Mouse (Mus musculus): ENCODE results near the gene Eml6. TPM values are rescaled to one million over a fixed set of nuclear protein-coding genes. Genes with fewer than 3 reads are reported as not detected.

Eml6 gene
- 1.1 and 1.3 TPM in 2 replicates for polyA plus RNA-seq (2015; fragmentation: Nextera tagmentation; extraction: Ambion mirVana)

DNA sequence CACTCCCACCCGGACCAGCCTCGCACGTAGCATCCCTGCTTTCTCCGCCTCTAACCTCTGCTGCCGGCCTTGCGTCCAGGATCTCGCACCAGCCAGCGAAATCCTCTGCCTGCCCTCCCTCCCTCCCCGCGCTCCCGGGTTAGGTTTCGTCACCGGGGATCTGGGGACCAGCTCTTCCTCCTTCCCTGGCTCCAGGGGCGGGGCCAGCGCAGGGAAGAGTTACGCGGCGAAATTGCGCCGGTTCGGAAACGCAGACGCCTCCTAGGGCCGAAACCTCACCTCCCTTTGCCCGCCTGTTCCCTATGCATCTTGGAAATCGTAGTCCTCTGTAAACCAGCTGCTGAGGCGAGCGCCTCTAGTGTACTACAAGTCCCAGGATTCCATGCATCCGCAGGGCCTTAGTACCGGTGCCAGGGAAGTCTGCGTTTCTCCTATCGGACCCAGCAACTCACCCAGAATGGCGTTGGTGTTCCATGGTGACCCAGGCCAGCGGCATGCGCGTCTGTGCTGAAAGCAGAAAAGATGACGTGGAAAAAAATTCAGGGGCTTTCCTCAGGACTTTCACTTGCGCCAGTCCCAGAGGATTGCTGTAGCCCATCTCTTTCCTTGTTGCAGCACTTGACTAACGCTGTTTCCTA is at the start of gene Eml6:
Gene Eml6, minus strand, starts transcription at position 199 of the 638 bp plus-strand sequence.
- under 1% methylated on average over 39 of the region's 39 CpGs for WGBS

DNA sequence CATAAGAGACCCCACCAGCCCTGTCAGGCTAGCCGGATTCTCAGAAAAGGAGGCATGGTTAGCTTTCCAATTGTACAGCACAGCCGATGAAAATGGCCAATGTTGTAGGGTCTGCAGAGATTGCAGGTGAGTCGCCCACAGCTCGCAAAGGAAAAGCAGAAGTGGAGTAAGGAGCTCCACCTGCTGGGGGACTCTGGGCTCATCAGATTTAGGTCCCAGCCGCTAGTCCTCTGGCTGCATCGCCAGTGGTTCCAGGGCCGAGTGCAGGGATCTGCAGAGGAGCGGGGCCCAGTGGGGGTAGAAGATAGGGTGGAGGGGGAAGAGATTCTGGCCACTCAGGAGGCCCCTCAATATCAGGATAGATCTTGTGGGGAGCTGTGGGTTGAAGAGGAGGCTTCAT is 31.5 kb upstream of the Eml6 start:
- Histone ChIP-seq H3K4me2 (ENCODE audit: low read depth, low read length) (no peak overlapping the region), H3K9me3 (replicated peaks; ENCODE audit: control insufficient read depth, low read length) (no peaks in the 10 kb centered on the region), H3K9ac (ENCODE audit: low read length) (no peak overlapping the region), H3K36me3 (ENCODE audit: control insufficient read depth, insufficient read depth, low read length) (no peaks in the 10 kb centered on the region), H3K4me1 (ENCODE audit: control insufficient read depth, insufficient read depth, low read length) (no peaks in the 10 kb centered on the region), H3K27me3 (ENCODE audit: control insufficient read depth, insufficient read depth, low read length) (no peaks in the 10 kb centered on the region), H3K27ac (ENCODE audit: low read length) (no peak overlapping the region), H3K4me3 (replicated peaks; ENCODE audit: low read length) (no peak overlapping the region)
- WGBS = 47% methylated on average over 8 of the region's 8 CpGs
- no peak for ATAC-seq (ENCODE audit: insufficient read depth, low FRiP score)

More for the DNA sequence above, at the start of gene Eml6:
- H3K4me3 ChIP-seq (replicated peaks; ENCODE audit: low read length) = peak within 1 kb of the TSS; percentile 60
- peaks cover 19% of the 10 kb centered on the region for H3K27me3 ChIP-seq (ENCODE audit: control insufficient read depth, insufficient read depth, low read length)
- peaks cover 7% of the 10 kb centered on the region; the same call in 1 of the 2 replicates for H3K4me1 ChIP-seq (ENCODE audit: control insufficient read depth, insufficient read depth, low read length)
- H3K36me3 ChIP-seq (ENCODE audit: control insufficient read depth, insufficient read depth, low read length) = no peaks in the 10 kb centered on the region
- no peaks in the 10 kb centered on the region for H3K9me3 ChIP-seq (replicated peaks; ENCODE audit: control insufficient read depth, low read length)
- peak within 1 kb of the TSS; percentile 46; the same call in 1 of the 2 replicates for H3K27ac ChIP-seq (ENCODE audit: low read length)
- peak; percentile 100 for ATAC-seq (ENCODE audit: insufficient read depth, low FRiP score)
- peak within 1 kb of the TSS; percentile 77 for H3K9ac ChIP-seq (ENCODE audit: low read length)
- H3K4me2 ChIP-seq (ENCODE audit: low read depth, low read length) = peak within 1 kb of the TSS; percentile 97

DNA sequence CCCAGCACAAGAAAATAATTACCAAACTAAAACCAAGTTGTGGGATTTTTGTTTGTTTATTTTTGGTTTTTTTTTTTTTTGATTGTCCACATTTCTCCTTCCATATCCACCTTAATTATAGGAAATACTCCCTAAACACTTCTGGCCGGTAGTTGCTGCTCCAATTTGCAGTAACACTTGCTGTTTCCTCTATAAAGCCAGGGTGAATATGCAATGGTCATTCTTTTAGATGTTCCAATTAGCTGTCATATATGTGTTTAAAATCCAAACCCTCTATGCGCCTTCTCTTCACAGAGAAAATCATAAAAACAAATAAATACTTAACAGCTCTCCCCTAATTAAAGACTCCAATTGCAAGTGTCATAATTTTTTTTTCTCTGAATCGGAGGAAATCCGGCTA is 689 bp downstream of the Eml6 start:
- Histone ChIP-seq H3K27me3 (ENCODE audit: control insufficient read depth, insufficient read depth, low read length) (peaks cover 19% of the 10 kb centered on the region), H3K4me1 (ENCODE audit: control insufficient read depth, insufficient read depth, low read length) (peaks cover 7% of the 10 kb centered on the region; the same call in 1 of the 2 replicates), H3K4me3 (replicated peaks; ENCODE audit: low read length) (peak overlapping the region; percentile 60), H3K4me2 (ENCODE audit: low read depth, low read length) (peak overlapping the region; percentile 97), H3K9me3 (replicated peaks; ENCODE audit: control insufficient read depth, low read length) (no peaks in the 10 kb centered on the region), H3K36me3 (ENCODE audit: control insufficient read depth, insufficient read depth, low read length) (no peaks in the 10 kb centered on the region), H3K27ac (ENCODE audit: low read length) (no peak overlapping the region), H3K9ac (ENCODE audit: low read length) (no peak overlapping the region)
- ATAC-seq (ENCODE audit: insufficient read depth, low FRiP score) = no peak
- 8% methylated on average over 4 of the region's 4 CpGs for WGBS

DNA sequence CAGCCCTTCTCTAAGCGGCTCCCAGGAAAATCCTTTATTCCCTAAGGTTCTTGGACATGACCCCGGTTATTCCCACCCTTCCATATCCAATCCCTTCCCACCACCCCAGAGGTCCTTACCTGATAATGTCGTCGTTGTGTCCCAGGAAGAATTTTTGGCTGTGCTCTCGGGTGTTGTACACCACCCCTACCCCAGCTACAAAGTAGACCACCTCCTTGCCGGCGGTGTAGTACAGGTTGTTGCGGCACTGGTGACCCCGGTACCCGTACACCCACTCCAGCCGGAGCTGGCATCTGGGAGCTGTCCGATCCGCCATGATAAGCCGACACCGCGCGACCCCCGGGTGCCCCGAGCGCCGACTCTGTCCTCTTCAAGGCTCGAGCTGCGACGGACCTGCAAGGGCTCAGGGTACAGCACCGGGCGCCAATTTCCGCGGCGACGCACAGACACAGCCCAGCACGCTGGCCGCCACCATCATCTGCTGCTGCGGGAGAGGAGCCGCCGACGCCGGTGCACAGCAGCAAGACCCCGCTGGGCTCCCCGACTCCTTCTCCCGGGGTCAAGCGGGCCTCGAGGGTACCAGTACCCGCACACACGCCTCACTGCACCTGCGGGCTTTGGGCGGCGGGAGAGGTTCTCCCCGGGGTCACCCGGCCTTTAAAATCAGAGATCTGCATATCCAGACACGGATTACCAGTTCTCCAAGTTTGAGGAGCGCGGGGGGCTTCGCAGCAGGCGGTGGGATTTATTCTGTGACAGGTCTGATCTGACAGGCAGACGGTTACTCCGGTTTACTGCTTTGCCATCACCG is 1.4 kb downstream of the Eml6 start:
- Histone ChIP-seq H3K9me3 (replicated peaks; ENCODE audit: control insufficient read depth, low read length) (no peaks in the 10 kb centered on the region), H3K4me1 (ENCODE audit: control insufficient read depth, insufficient read depth, low read length) (peaks cover 7% of the 10 kb centered on the region; the same call in 1 of the 2 replicates), H3K4me3 (replicated peaks; ENCODE audit: low read length) (peak overlapping the region; percentile 60), H3K36me3 (ENCODE audit: control insufficient read depth, insufficient read depth, low read length) (no peaks in the 10 kb centered on the region), H3K4me2 (ENCODE audit: low read depth, low read length) (peak overlapping the region; percentile 97), H3K9ac (ENCODE audit: low read length) (peak overlapping the region; percentile 70), H3K27ac (ENCODE audit: low read length) (no peak overlapping the region), H3K27me3 (ENCODE audit: control insufficient read depth, insufficient read depth, low read length) (peaks cover 19% of the 10 kb centered on the region)
- WGBS = under 1% methylated on average over 57 of the region's 57 CpGs
- no peak for ATAC-seq (ENCODE audit: insufficient read depth, low FRiP score)

DNA sequence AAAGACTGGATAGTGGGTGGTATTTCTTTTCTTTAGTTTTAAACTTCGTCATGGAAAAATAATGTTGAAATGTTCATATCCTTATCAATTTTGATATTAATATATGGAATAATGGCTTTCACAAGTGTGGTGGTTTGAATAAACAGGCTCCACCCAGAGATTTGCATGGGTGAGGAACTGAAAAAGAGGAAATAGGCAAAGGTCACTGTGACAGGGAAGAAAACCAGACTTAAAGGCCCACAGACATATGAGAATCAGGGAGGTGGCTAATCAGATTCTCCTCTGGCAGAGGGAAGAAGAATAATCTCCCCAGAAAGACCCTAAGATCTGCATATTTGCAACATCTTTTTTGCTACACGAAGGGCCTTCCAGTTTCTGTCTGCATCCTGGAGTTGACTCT is 39.6 kb downstream of the Eml6 start:
- Histone ChIP-seq H3K4me3 (replicated peaks; ENCODE audit: low read length) (no peak overlapping the region), H3K27me3 (ENCODE audit: control insufficient read depth, insufficient read depth, low read length) (no peaks in the 10 kb centered on the region), H3K27ac (ENCODE audit: low read length) (no peak overlapping the region), H3K4me1 (ENCODE audit: control insufficient read depth, insufficient read depth, low read length) (no peaks in the 10 kb centered on the region), H3K9me3 (replicated peaks; ENCODE audit: control insufficient read depth, low read length) (no peaks in the 10 kb centered on the region), H3K9ac (ENCODE audit: low read length) (no peak overlapping the region), H3K36me3 (ENCODE audit: control insufficient read depth, insufficient read depth, low read length) (no peaks in the 10 kb centered on the region), H3K4me2 (ENCODE audit: low read depth, low read length) (no peak overlapping the region)
- 58% methylated on average over 2 of the region's 2 CpGs for WGBS
- ATAC-seq (ENCODE audit: insufficient read depth, low FRiP score) = no peak

DNA sequence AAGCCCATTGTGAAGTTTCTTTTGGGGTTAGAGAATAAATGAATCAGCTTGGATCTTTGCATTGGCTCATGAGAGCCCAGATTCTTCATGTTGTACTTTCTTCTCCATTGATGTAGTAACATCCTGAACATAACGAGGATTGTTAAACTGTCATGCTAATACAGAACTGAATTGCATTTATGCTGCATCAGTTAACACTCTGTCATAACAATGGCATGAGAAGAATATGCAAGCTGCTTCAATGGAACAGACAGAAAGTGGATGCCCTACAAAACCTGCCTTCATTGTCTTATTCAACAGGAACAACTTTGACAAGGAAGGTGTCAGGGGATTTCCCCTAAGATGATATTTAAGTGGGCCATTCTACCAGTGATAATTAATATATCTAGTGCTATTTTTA is 57.0 kb downstream of the Eml6 start:
- ATAC-seq (ENCODE audit: insufficient read depth, low FRiP score) = no peak
- 89% methylated on average over 1 of the region's 1 CpGs for WGBS

DNA sequence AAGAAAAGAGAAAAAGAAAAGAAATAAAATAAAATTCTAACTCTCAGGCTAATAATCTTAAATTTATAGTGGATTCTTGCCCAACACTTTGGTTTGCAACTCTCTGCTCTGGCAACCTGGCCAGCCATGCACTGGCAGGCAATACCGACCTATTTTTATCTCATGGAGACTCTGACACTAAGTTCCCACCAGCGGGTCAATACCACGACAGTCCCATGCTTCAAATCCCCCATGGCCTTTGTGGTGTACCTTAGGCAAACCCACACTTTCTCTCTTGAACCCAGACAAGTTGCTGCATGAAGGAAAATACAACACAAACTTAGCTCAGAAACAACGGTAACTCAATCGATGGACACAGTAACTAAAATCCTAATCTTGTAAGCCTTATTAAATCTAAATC is 66.5 kb downstream of the Eml6 start:
- no peak overlapping the region for H3K27ac ChIP-seq (ENCODE audit: low read length)
- no peak overlapping the region for H3K4me3 ChIP-seq (replicated peaks; ENCODE audit: low read length)
- no peaks in the 10 kb centered on the region for H3K9me3 ChIP-seq (replicated peaks; ENCODE audit: control insufficient read depth, low read length)
- 88% methylated on average over 5 of the region's 5 CpGs for WGBS
- no peak overlapping the region for H3K4me2 ChIP-seq (ENCODE audit: low read depth, low read length)
- H3K9ac ChIP-seq (ENCODE audit: low read length) = no peak overlapping the region
- H3K36me3 ChIP-seq (ENCODE audit: control insufficient read depth, insufficient read depth, low read length) = no peaks in the 10 kb centered on the region
- H3K27me3 ChIP-seq (ENCODE audit: control insufficient read depth, insufficient read depth, low read length) = no peaks in the 10 kb centered on the region
- no peak for ATAC-seq (ENCODE audit: insufficient read depth, low FRiP score)
- H3K4me1 ChIP-seq (ENCODE audit: control insufficient read depth, insufficient read depth, low read length) = no peaks in the 10 kb centered on the region

More for the DNA sequence above, 57.0 kb downstream of the Eml6 start:
- no peaks in the 10 kb centered on the region for H3K36me3 ChIP-seq (ENCODE audit: control insufficient read depth, insufficient read depth, low read length)
- no peak overlapping the region for H3K9ac ChIP-seq (ENCODE audit: low read length)
- no peak overlapping the region for H3K27ac ChIP-seq (ENCODE audit: low read length)
- no peak overlapping the region for H3K4me3 ChIP-seq (replicated peaks; ENCODE audit: low read length)
- H3K9me3 ChIP-seq (replicated peaks; ENCODE audit: control insufficient read depth, low read length) = no peaks in the 10 kb centered on the region
- H3K27me3 ChIP-seq (ENCODE audit: control insufficient read depth, insufficient read depth, low read length) = no peaks in the 10 kb centered on the region
- no peak overlapping the region for H3K4me2 ChIP-seq (ENCODE audit: low read depth, low read length)
- H3K4me1 ChIP-seq (ENCODE audit: control insufficient read depth, insufficient read depth, low read length) = no peaks in the 10 kb centered on the region

DNA sequence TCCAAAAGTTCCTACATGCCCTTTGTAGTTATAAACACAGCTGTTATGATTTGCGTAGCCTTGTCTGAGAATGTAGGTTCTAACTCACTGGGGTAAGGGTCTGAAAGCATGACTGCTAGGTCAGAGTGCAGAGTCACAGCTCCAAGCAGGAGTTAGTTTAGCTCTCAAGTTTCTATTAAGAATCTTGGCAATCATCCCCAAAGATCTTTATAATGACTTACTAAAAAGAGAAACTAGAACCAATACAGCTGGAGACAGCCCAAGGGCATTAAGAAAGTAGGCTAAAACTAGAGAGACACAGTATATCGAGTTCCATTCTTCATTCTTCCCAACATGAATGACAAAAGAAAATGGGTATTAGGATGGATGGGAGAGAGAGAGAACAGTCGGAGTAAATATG is 81.2 kb downstream of the Eml6 start:
- 58% methylated on average over 3 of the region's 3 CpGs for WGBS
- Histone ChIP-seq H3K9me3 (replicated peaks; ENCODE audit: control insufficient read depth, low read length) (no peaks in the 10 kb centered on the region), H3K9ac (ENCODE audit: low read length) (no peak overlapping the region), H3K4me2 (ENCODE audit: low read depth, low read length) (no peak overlapping the region), H3K27me3 (ENCODE audit: control insufficient read depth, insufficient read depth, low read length) (no peaks in the 10 kb centered on the region), H3K36me3 (ENCODE audit: control insufficient read depth, insufficient read depth, low read length) (no peaks in the 10 kb centered on the region), H3K4me1 (ENCODE audit: control insufficient read depth, insufficient read depth, low read length) (no peaks in the 10 kb centered on the region), H3K4me3 (replicated peaks; ENCODE audit: low read length) (no peak overlapping the region), H3K27ac (ENCODE audit: low read length) (no peak overlapping the region)
- ATAC-seq (ENCODE audit: insufficient read depth, low FRiP score) = no peak

DNA sequence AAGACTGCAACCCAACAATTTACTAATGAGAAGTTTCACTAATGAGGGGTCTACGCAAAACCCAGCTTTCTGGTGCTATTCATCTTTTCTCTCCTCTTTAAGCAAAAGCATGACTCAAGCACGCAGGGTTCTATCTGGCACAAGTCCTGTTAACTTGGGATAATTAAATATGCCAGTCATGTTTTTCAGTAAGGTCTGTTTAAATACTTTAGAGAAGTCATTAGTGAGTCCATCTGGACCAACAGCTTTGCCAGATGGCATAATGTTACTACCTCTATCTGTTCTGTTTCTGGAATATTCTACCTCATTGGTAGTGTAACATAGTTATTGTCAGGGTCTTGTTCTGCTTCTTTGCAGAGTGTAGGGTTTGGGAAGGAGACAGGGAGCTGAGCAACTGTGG is 101.5 kb downstream of the Eml6 start:
- WGBS = 85% methylated on average over 2 of the region's 2 CpGs
- ATAC-seq (ENCODE audit: insufficient read depth, low FRiP score) = no peak

More for the DNA sequence above, 101.5 kb downstream of the Eml6 start:
- no peak overlapping the region for H3K9ac ChIP-seq (ENCODE audit: low read length)
- H3K4me1 ChIP-seq (ENCODE audit: control insufficient read depth, insufficient read depth, low read length) = no peaks in the 10 kb centered on the region
- H3K9me3 ChIP-seq (replicated peaks; ENCODE audit: control insufficient read depth, low read length) = no peaks in the 10 kb centered on the region
- no peak overlapping the region for H3K4me2 ChIP-seq (ENCODE audit: low read depth, low read length)
- H3K27ac ChIP-seq (ENCODE audit: low read length) = no peak overlapping the region
- H3K27me3 ChIP-seq (ENCODE audit: control insufficient read depth, insufficient read depth, low read length) = no peaks in the 10 kb centered on the region
- no peak overlapping the region for H3K4me3 ChIP-seq (replicated peaks; ENCODE audit: low read length)
- H3K36me3 ChIP-seq (ENCODE audit: control insufficient read depth, insufficient read depth, low read length) = no peaks in the 10 kb centered on the region
